Mouse (Mus musculus): ENCODE data around the gene Uba7. TPM values are rescaled to one million over a fixed set of nuclear protein-coding genes. Genes with fewer than 3 reads are reported as not detected.
A peak's percentile ranks its signal among the peaks of the same experiment; 100 is the strongest.

Uba7 gene
- total RNA-seq, 2 experiments from 2014 or later, result 35.6 to 37.5 TPM

DNA sequence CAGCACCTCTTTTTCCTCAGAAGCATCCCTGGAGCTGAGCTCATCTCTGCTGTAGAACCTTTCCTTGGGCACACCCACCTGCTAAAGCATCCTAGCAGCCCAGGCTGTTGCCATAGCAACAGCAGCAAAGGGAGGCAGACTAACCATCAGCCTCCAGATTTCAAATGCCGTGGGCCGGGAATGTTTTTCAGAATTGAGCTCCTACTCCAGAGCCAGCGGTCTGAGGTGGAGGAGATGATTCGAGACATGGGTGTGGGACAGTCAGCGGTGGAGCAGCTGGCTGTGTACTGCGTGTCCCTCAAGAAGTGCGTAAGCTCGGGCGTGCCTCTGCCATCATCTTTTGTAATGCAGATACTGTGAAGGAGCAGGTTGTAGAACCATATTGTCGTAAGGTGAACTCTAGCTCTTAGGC is 13.9 kb upstream of the Uba7 start:
- no peak for ATAC-seq (ENCODE audit: poor library complexity, severe bottlenecking)

DNA sequence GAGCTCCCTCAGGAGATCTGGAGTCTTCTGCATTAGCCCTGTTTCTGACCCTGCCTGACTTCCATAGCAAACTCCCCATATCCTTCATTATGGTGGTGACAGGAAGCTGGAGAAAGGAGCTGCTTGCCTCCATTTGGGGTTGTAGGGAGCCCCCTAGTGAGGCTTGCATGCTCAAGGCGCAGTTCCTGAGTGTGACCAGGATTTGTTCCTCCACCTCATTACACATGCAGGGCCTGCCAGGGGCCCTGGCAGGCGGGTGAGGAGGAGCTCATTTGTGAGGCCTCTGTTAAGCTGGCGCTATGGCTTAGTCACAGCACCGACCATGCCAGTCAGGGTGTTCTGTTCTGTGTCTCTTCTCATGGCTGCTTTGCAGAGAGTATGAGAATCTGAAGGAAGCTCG is 13.4 kb upstream of the Uba7 start:
- ATAC-seq (ENCODE audit: poor library complexity, severe bottlenecking), result no peak

DNA sequence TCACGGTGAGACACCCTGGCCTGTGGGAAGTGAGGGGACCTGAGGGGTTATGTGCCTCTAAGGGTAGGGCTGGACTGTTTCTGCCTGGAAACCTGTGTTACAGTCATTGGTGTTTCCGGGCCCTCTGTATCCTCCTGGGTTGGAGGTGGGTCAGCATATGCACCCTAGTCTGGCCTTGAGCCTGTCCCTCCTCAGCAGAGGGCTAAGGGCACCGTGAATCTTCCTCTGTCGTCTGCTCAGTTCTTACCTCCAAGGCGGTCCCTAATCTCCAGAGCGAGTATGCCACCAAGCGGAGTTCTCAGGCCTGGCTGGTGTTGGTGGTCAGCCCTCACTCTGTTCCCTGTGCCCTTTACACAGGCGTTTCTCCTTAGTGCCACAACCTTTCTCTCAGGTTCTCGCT is 12.4 kb upstream of the Uba7 start:
- ATAC-seq (ENCODE audit: poor library complexity, severe bottlenecking), result no peak

DNA sequence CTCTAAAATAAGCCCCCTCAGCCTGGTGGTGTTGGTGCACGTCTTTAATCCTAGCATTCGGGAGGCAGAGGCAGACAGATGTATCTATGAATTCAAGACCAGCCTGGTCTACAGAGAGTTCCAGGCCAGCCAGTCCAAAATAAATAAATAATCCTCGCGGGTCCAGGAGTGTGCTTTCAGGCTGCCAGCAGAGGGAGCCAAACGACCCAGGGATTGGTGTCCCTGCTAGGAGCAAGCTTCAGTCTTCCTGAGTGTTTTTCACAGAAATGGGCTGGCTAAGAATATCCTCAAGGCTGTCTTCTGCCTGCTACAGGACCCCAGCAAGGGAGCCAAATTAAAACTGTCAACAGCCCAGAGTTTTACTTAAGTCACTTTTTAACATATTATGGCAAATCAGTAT is 11.6 kb upstream of the Uba7 start:
- peak; percentile 91 for ATAC-seq (ENCODE audit: poor library complexity, severe bottlenecking)

DNA sequence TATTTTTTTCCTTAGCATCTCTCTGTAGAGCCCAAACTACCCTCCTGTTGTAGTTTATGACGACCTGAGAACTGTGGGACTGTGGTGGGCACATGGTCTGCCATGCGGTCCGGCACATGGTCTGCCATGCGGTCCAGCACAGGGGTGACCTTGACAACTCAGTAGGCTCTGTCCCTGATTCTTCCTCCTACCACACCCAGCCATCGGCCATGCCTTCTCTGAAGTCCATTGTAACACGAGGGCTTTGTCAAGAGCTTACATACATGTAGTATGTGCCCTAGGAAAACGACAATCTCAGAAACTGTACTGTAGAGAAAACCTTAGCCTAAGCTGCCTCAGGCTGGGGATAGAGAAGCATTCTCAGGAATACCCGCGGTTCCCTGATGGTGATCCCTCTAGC is 10.6 kb upstream of the Uba7 start:
- no peak for ATAC-seq (ENCODE audit: poor library complexity, severe bottlenecking)

DNA sequence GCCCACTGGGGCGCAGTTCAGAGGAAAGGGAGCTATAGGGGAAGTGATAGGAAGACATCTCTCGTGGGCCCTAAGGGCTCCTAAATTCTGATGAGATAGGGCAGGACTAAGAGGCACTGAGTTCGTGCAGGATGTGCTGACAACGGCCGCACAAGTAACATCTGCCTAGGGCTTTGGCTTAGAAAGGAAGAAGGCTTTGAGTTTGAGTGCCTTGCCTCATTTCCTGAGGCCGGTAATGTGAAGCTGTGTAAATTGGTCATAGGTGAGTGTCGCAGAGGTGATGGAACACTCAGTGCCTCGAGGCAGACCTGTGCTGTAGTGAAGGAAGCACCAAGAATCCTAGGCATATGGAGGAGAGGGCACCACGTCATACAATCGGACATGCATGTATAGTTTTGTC is 8.6 kb upstream of the Uba7 start:
- ATAC-seq (ENCODE audit: poor library complexity, severe bottlenecking), result no peak

DNA sequence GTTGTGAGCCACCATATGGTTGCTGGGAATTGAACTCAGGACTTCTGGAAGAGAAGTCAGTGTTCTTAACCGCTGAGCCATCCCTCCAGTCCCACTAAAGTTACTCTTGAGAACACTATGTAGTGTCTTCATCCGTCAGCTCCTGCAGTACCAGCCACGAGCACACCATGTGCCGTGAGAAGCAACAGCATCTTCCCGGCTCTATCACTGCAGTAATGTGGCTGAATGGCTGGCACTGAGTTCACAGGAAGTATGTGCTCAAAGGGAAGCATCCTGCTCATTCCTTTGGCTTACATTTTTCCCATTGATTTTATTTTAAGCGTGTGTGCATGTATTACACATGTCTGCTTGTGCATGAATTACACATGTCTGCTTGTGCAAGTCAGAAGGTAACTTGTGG is 7.9 kb upstream of the Uba7 start:
- no peak for ATAC-seq (ENCODE audit: poor library complexity, severe bottlenecking)

DNA sequence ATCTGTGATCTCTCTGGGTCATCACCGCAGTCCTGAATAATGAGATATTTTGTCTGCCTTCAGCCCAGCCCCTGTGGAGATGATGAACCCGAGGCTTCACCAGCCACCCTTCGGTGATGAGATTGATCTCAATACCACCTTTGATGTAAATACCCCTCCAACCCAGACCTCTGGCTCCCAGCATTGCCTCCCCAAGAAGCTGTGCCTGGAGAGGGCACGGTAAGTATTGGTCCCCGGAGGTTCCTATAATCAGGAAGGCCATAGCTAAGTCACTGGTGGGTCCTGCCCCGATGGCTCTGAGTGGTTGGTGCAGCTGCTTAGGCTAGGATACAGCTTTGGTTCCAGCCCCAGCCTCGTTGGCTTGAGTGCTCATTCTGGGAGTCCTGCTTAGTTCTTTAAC is 6.8 kb upstream of the Uba7 start:
- ATAC-seq (ENCODE audit: poor library complexity, severe bottlenecking), result no peak

DNA sequence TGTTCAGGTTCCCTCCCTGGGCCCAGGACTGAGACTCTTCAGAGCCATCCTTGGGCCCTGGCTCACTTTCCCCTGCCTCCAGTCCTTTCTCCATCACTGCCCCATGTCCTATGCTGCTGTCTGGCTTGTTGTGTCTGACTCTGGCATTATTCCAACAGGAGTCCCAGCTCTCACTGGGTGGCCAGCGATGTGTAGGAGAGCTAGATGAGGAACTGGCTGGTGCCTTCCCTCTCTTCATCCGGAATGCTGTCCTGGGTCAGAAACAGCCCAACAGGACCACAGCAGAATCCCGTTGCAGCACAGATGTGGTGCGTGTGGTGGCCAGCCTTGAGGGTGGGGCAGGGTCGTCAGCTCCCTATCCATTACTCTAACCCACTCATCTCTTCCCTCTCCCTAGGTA is 5.0 kb upstream of the Uba7 start:
- no peak for ATAC-seq (ENCODE audit: poor library complexity, severe bottlenecking)

DNA sequence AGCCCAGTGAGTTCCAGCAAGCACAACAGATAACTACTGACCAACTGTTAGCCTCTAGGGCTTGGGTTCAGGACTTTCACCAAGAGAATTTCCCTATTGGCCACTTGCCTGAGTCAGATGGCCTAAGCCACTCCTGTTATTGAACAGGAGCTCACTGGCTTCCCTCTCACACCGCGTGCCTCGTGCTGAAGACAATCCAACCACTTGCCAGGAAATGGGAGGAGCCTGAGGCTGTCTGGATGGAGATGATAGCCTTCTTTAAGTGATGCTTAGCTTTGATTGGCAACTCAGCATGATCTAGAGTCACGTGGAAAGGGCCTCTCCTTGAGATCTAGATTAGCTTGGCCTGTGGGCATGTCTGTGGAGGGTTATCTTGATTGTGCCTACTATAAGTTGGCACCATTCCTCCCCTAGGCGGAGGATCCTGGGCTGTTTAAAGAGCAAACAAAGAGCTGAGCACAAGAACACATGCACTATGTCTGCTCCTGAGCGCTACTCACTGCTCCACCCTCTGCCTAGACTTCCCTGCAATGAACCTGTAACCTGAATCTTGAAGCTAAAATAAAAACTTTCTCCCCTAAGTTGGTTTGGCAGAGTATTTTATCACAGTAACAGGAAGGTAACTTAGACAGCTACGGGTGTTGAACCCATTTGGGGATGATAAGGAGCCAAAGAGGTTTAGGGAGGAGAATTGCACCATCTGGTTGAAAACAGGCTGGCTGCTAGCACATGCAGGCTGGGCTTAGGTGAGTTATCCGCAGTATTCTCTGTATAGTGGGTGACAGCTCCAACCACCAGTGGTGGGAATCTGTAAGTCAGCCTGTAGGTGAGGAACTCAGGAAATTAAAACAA is 3.4 kb upstream of the Uba7 start:
- peak; percentile 62 for ATAC-seq (ENCODE audit: poor library complexity, severe bottlenecking)

DNA sequence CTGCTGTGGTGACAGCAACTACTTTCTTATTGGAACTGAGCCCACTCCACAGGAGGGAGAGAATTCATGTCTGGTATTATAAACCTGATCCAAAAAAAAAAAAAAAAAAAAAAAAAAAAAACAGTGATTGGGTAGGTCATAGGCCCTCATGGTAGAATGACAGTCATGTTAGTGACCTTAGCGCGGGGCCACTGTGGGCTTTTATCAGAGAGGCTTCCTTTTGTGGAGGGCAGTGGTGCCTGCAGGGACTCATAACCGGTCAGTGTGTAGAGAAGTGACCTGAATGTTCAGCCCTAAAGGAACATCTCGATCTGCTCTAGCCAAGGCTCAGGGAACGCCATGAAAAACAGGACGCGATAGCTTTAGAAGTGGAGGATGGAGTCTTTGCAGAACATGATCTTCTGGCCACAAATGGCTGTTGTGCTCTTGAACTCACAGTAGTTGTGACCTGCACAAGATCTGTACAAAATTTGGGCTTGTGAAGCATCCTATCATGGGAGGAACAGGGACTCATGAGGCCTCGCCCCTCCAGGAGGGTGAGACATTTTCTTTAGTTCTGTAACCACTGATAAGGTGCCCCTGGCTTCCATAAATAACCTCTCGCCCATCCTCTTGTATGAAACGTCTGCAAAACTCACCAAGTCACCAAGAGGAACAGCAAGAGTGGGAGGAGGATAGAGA is 674 bp upstream of the Uba7 start:
- ATAC-seq (ENCODE audit: poor library complexity, severe bottlenecking), result no peak

DNA sequence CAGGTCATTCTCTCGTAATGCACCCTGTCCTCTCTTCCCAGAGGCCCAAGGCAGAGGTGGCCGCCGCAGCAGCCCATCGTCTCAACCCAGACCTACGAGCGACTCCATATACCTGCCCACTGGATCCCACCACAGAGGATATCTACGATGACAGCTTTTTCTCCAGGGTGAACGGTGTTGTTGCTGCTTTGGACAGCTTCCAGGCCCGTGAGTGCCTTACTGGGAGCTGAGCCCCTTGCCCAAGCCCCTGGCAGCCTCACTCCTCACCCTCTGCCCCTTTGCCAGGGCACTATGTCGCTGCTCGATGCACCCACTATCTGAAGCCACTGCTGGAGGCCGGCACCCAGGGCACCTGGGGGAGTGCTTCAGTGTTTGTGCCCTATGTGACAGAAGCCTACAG is 3.5 kb downstream of the Uba7 start:
- ATAC-seq (ENCODE audit: poor library complexity, severe bottlenecking), result no peak

DNA sequence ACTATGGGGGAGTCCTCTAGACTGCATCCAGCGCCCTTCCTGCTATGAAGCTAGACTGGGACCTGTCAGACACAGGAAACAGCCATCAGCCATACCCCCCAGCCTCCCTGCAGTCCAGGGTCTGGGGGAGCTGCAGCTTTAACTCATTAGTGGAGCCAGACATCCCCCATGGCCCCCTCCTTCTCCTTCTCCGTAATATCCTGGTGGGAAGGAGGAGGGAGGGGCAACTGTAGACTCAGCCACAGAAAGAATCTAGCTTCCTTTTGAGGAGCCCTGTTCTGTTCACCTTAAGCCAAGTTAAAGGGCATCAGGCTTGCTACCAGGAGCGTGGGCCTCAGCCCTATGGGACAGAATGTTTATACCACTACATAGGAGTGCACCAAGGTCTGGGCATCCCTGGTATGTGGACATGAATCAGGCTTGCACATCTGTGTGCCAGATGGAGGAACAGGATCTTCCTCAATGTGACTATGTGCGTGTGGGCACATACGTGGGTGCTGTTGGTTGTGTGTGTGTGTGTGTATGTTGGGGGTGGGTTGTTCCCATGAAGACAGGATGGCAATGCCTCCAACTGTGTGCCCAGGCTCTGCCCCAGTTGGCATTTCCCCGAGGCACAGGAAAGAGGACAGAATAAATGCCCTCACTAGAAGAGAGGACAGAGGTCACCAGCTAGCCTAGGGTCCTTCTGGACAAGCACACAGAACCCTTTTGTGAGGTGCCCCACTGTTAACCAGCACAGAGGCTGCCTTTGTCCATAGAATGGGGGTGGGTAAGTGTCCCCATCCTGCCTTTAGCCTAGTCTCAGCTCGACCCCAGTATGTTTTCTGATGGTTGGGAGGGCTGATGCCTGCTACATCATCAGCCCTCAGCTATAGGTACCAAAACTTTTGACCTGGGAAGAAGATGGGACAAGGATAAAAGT is 6.6 kb downstream of the Uba7 start:
- no peak for ATAC-seq (ENCODE audit: poor library complexity, severe bottlenecking)

DNA sequence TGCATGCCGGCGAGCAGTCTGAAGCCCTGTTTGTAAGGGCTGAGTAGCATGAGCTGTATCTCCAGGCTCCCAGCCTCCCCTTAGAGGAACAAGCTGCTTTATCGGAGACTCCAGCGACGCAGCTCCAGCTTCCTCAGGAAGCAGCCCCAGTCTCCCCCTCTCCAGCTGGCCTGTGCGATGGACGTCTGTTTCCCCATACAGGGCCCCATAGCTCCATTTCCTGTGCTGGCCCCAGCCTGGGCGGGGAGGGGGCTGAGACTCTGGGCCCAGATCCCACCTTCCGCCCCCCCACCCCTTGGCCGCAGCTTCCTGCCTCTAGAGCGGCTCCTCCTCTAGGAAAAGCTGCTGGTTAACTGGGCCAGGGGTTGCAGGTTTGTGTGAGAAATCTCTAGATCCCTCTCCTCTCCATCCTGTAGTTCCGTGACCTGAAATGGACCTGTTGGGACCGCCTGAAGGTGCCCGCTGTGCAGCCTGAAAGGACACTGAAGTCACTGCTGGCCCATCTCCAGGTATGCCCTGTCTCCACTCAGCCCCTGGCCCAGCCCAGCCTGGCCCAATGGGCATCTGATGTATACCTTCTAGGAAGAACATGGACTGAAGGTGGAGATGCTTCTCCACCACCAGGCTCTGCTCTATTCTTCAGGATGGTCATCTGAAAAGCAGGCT is 7.5 kb downstream of the Uba7 start, which contains the start of gene Gm20661:
Gene Gm20661, plus strand, starts transcription at position 378 of the 666 bp plus-strand sequence.
- peak; percentile 36 for ATAC-seq (ENCODE audit: poor library complexity, severe bottlenecking)

DNA sequence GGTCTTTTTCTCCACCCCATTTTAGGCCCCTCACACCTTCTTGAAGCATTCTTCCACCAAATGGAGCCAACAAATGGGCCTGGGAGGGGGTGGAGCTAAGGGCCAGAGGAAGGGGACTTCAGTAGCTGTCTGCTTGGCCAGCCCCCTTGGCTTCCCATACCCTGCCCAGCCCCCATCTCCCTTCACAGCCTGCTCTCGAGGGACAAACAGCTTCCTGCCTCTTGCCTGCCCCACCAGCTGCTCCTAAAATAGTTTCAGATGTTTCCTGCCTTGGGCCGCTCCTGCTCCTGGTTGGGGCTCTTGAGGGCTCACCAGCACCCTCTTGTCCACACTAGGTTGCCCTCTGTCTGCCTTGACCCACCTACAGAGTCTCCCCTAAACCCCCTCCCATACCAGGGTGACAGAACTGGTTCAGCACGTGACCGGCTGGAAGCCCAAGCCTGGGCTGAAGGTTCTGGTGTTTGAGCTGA is 8.2 kb downstream of the Uba7 start:
- ATAC-seq (ENCODE audit: poor library complexity, severe bottlenecking), result no peak

DNA sequence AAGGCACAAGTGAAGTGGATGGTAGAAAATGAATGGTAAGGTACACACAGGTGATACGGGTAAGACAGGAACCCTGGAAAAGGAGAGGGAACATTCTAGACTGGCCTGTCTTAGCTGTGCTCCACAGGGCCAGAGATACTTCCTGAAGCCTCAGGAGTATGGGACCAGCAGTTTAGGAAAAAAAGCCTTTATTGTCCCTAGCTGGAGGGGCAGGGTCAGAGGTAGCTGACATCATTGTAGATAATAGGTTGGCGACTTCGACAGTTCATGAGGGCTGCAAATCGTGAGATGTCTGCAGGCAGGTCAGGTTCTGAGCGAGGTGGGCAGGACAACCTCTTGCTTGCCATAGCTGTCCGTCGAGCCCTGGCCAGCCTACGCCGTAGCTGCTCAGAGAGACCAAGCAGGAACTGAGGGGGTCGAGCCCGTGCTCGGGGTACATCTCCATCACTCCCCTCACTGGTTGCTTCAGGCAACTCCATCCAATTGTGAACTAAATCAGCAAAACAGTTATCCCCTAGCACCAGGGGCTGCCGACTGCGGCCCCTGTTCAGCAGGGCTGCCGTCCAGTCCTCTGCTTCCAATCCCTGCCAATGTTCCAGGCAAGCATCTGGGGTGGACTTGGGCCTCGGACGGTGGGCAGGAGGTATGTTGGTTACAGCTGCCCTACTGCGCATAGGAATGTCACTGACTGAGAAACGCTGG is 8.9 kb downstream of the Uba7 start:
- no peak for ATAC-seq (ENCODE audit: poor library complexity, severe bottlenecking)

DNA sequence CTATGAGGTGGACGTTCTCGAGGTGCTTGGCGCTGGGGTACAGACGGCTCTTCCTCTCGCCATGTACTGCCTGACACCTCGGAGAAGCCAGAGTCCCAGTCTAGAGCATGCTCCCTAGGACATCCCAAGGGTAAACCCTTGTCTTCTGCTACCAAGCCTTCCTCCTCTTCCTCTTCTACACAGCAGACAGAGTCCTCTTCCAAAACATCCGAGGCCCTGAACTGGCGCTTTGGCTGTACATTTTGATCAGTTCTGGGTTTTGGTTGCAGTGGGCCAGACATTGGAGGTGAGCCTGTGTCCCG is 9.4 kb downstream of the Uba7 start:
- ATAC-seq (ENCODE audit: poor library complexity, severe bottlenecking), result no peak

DNA sequence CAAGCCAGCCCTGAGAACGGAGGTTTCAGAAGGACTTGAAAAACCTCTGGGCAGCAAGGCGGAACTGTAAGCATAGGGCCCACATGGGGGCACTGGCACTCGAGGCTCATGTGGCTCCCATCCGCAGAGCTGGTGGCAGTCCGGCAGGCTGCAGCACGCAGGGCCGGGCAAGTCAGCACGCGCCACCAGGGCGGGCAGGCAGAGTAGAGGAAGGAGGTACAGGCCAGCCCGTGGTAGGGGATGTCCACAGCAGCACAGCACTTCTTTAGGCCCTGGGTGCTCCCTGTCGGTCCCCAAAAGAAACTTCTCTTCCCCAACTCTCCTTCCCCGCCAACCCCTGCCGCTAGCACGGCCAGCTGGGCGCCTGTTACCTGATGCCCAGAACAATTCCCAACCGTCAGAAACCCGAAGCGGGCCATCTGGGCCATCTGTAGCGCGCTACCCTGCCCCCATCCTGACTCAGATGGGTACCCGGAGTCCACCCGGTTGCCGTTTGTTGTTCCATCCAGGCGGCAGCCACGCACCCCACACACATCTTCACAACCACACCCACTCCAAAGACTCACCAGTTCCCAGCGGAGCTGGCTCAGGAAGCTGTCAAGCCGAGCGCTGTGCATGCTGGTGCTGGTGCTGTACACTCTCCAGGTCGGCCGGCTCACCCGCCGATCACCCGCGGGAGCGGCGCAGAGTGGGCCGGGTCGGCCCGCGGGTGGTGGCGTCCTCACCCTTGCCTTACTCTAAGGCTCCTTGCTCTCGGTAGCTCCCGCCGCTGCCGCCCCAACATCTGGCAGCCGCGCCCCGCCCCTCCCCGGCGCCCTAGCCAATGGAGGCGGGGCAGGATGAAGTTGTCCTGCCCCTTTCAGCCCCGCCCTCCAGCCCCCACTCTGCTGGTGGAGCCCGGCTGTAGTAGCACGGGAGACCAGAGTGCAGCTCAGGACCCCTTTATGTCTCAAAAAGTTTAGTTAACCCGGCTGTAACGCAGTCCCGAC is 10.1 kb downstream of the Uba7 start, which contains the start of gene Inka1:
Gene Inka1, minus strand, starts transcription at position 749 of the 989 bp plus-strand sequence.
- peak; percentile 67 for ATAC-seq (ENCODE audit: poor library complexity, severe bottlenecking)

DNA sequence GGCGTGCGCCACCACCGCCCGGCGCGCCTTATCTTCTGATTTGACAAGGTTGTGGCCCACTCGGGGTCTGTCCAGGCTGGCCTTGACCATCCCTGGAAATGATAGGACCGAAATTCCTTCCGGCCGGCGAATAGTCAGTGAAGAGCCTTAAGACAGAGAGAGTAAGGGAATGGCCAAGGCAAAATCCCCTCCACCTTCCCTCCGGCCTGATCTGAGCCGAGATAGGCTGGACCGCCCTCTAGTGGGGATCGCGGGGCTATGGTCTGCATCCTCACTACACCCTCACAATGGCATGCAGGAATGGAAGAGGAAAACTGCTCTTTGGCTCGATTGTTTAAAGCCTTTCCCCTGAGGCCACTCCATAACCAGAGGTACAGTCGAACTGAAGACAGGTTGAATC is 11.1 kb downstream of the Uba7 start:
- ATAC-seq (ENCODE audit: poor library complexity, severe bottlenecking), result peak; percentile 49

Data from megakaryocyte, adult 5-6 weeks (primary cell).